Mouse (Mus musculus): ENCODE measurements at regions not wholly inside any gene's neighbourhood (a gene's known extent, or its start where the extent isn't known, plus 50 kb on each side); places are given as distances from the start of the nearest gene placed in this dataset.

- DNase-seq (ENCODE audit: low spot score in 2 of 2), result no peak
These were observed 130.9 kb downstream of the Bod1 start for GRCm38 (mm10) chr11:31540816-31541215.

DNA sequence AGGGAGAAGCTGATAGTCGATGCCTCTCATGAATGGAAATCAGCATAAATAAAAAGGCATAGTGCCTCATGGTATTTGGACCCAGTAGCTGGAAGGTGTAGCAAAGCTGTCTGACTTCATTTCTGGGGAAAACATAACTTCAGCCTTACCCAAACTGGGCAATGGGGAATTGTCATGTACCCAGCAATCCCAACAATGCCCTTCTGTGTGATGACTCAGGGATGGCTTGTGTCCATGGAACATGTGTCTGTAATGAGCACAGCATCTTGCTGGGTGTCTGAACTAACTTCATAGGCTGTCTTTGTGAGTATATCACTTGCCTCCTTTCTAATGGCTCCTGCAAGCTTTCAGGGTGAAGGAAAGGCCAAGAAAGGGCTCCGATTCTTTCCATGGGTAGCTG lies 140.3 kb downstream of the Bod1 start:
- no peak for DNase-seq (ENCODE audit: low spot score in 2 of 2)

DNA sequence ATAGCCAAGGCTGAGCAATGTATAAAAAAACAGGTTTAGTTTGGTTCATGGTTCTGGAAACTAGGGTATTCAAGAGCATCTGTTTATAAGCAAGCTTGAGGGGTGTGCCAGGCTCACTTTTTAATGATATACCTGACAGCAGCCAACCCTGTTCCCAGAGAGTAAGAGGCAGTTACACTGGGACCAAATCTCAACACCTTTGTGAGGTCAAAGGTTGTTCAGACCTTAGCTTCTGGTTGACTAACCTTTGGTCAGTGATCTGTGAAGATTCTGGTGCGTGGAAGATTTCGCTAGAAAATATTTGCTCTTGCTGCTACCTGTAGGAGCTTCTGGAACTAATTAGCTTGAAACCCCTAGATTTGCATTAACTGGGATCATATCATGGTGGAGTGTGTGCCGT lies 140.8 kb downstream of the Bod1 start:
- no peak for DNase-seq (ENCODE audit: low spot score in 2 of 2)

DNA sequence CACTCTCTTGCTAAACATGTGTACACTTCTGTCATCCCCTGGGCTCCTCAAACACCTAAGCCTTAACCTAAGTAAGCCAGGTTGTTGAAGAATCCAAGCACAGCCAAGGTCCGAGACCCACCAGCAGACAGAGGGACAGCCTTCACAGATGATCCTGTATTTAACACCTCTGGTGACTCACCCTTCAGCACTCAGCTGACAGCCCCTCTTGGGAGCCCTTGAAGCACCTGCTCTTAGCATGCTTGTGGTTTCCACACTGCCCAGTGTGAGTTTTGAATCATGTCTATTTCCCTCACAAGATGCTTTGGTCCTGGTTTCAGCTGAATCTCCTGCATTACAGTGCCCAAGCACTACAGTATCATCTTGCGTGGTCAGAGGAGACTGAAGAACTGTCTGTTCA lies 142.0 kb downstream of the Bod1 start:
- no peak for DNase-seq (ENCODE audit: low spot score in 2 of 2)

GRCm38 (mm10) chr11:31524708-31525107 lies 147.0 kb downstream of the Bod1 start:
- no peak for DNase-seq (ENCODE audit: low spot score in 2 of 2)

- DNase-seq (ENCODE audit: low spot score in 2 of 2), result no peak
These were observed 147.5 kb downstream of the Bod1 start for GRCm38 (mm10) chr11:31524065-31524618.

GRCm38 (mm10) chr11:31522127-31522526 lies 149.6 kb downstream of the Bod1 start:
- no peak for DNase-seq (ENCODE audit: low spot score in 2 of 2)

DNA sequence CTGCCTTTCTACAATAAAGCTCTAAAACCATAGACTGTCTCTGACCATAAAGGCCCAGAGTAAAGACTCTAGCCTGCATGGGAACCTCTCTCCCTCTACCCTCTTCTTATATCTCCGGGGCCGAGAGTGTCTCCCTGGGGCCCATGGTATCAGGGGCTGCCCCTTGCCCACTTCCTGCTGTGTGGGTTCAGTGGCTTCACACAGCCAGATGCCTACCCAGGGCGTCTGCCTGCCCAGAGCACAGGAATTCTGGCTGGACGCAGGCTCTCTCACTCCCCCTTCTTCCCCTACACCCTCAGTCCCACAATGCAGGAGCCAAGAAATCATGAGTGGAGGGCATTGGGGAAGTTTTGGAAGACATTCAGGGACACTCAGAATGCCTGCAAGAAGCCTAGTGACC lies 150.8 kb downstream of the Bod1 start:
- DNase-seq (ENCODE audit: low spot score in 2 of 2), result no peak

DNA sequence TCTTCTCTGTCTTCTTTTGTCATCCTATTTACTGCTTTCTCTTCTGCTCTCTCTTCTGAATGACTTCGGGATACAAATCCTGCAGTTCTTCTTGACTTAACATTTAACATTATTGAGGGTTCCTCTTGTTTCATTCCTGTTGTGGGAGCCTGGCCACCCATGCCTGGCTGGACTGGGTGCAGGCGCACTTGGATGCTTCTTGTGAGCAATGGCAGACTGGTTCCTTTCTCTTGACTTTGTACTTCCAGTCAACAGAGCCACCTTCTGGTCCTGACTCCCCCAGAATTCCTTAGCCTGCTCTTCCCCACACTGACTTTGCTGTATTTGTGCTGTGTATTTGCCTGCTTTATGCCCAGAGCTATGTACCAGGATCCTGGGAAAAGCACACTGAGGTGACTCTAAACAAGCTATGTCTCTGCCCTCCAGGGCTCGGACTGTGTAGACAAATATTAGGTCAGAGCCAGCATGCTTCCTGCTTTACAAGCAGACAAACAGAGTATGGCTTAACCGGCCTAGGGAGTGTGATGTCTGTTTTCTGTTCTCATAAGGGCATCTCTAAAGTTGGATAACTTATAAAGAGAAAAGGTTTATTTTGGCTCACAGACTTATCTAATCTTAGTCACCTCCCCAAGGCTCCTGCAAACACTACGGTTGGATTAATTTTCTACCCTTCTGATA lies 133.5 kb upstream of the Stc2 start:
- no peak for DNase-seq (ENCODE audit: low spot score in 2 of 2)

DNA sequence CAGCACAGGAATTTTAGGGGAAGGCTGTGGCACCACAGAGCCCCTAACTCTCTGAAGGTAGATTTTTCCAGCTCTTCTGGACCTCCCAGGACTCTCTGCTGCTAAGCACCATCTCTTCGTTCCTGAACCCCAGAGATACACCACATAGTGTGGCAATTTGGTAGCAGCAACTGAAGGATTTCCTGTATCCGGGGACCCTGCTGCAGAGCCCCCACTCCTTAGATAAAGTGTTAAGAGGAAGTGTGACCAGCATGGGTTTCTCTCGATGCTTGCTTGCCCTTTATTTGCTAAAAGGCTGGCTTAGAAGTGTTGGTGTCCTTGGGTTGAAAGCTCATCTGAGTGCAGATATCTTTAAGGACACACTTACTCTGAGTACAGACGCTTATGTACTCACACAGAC lies 115.6 kb upstream of the Stc2 start:
- no peak for DNase-seq (ENCODE audit: low spot score in 2 of 2)

DNA sequence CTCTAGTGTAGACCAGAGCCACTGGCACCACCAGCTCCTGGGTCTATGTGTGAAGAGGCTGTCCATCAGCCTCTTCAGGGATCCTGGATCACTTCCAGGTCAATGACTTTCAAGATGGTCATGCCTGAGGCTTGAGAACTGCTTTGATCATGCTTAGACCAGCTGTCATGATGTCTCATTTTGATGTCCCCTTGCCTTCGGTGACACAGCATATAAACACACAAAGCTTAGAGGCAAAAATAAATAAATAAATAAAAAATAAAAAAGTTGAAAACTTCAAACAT lies 111.1 kb upstream of the Stc2 start:
- no peak for DNase-seq (ENCODE audit: low spot score in 2 of 2)

GRCm38 (mm10) chr11:31480225-31481056 lies 110.6 kb upstream of the Stc2 start:
- no peak for DNase-seq (ENCODE audit: low spot score in 2 of 2)

- DNase-seq (ENCODE audit: low spot score in 2 of 2), result no peak
These were observed 107.9 kb upstream of the Stc2 start for GRCm38 (mm10) chr11:31477763-31478162.

DNA sequence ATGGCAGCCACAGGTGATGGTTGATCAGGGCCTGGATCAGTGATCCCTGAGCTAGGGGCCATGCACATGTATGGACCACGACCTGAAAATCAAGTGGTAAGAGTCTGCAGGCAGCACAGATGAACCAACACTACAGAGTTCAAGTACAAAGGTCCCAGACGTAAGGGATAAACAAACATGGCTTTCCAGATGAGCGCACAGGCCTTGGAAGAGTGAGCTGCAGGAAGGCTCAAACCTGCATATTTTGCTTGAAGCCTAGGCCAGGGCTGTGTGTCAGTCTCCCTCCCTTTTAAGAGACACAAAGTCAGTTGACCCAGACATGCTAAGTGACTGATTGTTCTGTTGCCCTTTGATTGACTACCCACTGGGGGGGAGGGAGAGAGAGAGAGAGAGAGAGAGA lies 107.2 kb upstream of the Stc2 start:
- DNase-seq (ENCODE audit: low spot score in 2 of 2), result no peak

DNA sequence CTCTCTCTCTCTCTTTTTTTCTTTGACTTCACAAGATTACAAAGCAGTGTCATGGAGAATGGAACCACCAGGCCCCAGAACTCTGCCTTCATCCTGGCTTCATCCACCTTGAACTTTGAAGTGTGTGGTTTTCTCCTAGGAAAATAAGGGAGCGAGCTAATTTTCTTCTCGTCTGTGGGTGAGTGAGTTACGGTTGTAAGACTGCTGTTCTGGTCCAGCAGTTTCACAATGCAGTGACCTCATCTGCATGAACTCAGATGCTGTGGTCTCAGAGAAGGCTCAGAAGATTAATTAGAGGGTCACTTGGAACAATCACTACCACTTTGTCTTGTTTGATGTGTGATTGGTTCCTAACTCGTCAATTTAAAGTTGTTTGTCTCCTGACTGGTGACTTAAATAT lies 103.1 kb upstream of the Stc2 start:
- DNase-seq (ENCODE audit: low spot score in 2 of 2), result no peak

- DNase-seq (ENCODE audit: low spot score in 2 of 2), result no peak
These were observed 101.0 kb upstream of the Stc2 start for GRCm38 (mm10) chr11:31470681-31471414.

DNA sequence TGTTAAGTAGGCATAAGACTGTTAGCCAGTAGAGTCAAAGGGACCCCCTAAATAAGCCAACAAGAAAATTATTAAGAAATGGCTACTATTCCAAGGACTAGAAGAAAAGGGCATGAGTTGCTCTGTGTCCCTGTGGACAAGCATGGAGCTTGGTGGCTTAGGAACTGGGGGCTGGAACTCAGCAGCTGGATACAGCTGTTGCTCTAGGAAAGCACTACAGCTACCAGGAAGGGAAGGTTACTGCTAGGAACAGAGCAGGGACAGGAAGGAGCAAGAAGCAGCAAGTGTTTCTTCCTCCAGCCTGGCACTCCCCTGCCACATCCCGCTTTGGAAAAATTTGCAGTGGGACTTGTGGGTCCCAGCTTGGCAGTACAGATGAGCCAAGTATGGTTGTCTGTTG lies 95.0 kb upstream of the Stc2 start:
- DNase-seq (ENCODE audit: low spot score in 2 of 2), result no peak

GRCm38 (mm10) chr11:31462440-31462839 lies 92.6 kb upstream of the Stc2 start:
- DNase-seq (ENCODE audit: low spot score in 2 of 2), result no peak

GRCm38 (mm10) chr11:31461824-31462223 lies 92.0 kb upstream of the Stc2 start:
- DNase-seq (ENCODE audit: low spot score in 2 of 2), result no peak

- DNase-seq (ENCODE audit: low spot score in 2 of 2), result no peak
These were observed 91.5 kb upstream of the Stc2 start for GRCm38 (mm10) chr11:31461348-31461747.

DNA sequence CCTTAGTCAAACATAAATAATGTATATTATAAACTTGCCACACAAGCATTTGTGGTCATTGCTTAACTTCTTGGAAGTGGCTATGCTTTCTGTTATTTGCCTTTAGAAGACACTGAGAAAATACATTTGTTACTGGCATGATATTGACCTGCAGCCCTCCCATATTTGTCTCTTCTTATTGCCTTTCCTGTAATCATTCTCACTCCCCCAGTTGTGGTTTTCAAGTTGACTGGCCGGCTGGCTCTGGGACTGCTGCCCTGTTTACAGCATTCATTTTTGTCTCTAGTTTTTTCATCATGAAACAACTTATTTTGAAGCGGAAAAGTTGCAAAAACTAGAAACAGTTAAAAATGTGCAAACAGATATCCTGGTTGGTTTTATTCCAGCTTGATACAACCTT lies 57.5 kb upstream of the Stc2 start:
- DNase-seq (ENCODE audit: low spot score in 2 of 2), result no peak
